30 mouse cellular contexts compared by ENCODE assay signal in the genomic region with DNA sequence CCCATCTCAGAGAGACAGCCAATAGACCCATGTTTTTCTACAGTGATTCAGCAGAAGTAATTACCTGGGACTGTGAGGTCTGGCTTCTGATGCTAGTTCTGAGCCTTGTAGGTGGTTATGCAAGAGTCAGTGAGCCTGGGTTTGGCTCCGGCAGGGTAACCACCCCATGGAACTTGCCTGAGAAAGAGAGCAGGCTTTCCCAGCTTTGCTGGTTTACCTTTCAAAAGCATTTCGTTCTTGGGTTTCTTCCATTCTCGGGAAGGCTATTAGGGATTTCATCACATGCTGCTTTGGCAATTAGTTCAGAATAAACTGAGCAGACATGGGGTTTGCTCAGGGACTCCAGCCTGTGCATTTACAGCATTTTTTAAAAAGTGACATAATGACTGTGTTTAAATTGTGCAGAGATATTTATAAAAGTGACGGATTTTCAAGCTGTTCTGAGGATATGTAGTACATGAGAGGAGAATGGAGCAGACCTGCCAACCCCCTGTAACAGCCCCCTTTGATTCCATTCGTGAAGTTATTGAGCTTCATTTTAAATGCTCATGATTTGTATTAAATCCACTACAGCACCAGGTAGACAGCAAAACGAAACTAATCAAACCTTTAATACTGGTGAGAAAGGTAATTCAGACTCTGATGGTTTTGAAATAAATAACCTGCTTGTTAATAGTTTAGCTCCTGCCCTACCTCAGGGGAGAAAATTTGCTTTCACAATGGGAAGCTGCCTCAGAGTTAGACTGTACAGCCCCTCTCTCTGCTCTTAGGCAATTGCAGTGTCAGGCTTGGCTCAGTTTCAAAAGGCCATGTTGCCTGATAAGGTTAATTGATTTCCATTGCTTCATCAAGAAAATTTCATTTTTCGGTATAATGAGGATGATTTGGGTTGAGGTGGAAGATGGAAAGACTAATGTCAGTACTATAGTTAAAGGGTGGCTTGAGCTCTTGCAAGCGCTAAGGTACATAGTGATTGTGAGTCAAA.
A peak's percentile ranks its signal among the peaks of the same experiment; 100 is the strongest.
DNase-seq lines count a peak whose midpoint lies in the region; ATAC-seq and TF ChIP-seq lines count a peak whose summit lies in the region.
"Had no signal": no experiment of that assay in that cellular context is flagged by ENCODE, and none has a peak within 500 bp of the region (broad histone marks: within the 10 kb centered on the region; RNA-seq: fewer than 3 reads in every experiment).

No protein-coding gene starts in this region.

- intact Hi-C loops in left cerebral cortex, postnatal 25 days (cut with DNase I): no loop called here

- H3K27ac ChIP-seq in forebrain, postnatal 0 days (ENCODE audit: low read depth, low read length): no peak overlapping the region
- H3K27ac ChIP-seq in forebrain, embryonic 11.5 days (ENCODE audit: low read depth, low read length): no peak overlapping the region
- H3K27ac ChIP-seq: embryonic facial prominence, embryonic 12.5 days; forebrain, embryonic 13.5 days; gastrocnemius, adult 2 months; heart, embryonic 13.5 days; hindbrain, embryonic 15.5 days; kidney, embryonic 15.5 days; midbrain, embryonic 12.5 days; neural tube, embryonic 13.5 days had no signal

- TF ChIP-seq CTCF in forebrain, postnatal 0 days (IDR thresholded peaks at IDR 0.05; ENCODE audit: low read depth): no peak

- no peak overlapping the region for H3K9ac ChIP-seq in forebrain, postnatal 0 days
- no peak overlapping the region for H3K9ac ChIP-seq in forebrain, embryonic 11.5 days (ENCODE audit: low read length)
- H3K9ac ChIP-seq: embryonic facial prominence, embryonic 12.5 days; forebrain, embryonic 13.5 days; heart, embryonic 13.5 days; hindbrain, embryonic 15.5 days; kidney, embryonic 15.5 days; midbrain, embryonic 12.5 days; neural tube, embryonic 13.5 days had no signal

- no peaks in the 10 kb centered on the region for H3K27me3 ChIP-seq in forebrain, postnatal 0 days (ENCODE audit: insufficient read depth, low read length)
- no peaks in the 10 kb centered on the region for H3K27me3 ChIP-seq in forebrain, embryonic 11.5 days (ENCODE audit: control insufficient read depth, insufficient read depth, low read length)
- H3K27me3 ChIP-seq: embryonic facial prominence, embryonic 12.5 days; forebrain, embryonic 13.5 days; heart, embryonic 13.5 days; hindbrain, embryonic 15.5 days; kidney, embryonic 15.5 days; megakaryocyte, embryonic 14.5 days; midbrain, embryonic 12.5 days; neural tube, embryonic 13.5 days had no signal

- H3K4me2 ChIP-seq in forebrain, postnatal 0 days (ENCODE audit: low read depth): no peak overlapping the region
- no peak overlapping the region for H3K4me2 ChIP-seq in forebrain, embryonic 11.5 days (ENCODE audit: low read depth, low read length, severe bottlenecking)
- H3K4me2 ChIP-seq: embryonic facial prominence, embryonic 12.5 days; forebrain, embryonic 13.5 days; heart, embryonic 13.5 days; hindbrain, embryonic 15.5 days; kidney, embryonic 15.5 days; midbrain, embryonic 12.5 days; neural tube, embryonic 13.5 days had no signal

- H3K9me3 ChIP-seq in forebrain, postnatal 0 days (ENCODE audit: low read length): no peaks in the 10 kb centered on the region
- H3K9me3 ChIP-seq in forebrain, embryonic 11.5 days (ENCODE audit: control insufficient read depth, low read length): no peaks in the 10 kb centered on the region
- H3K9me3 ChIP-seq: embryonic facial prominence, embryonic 12.5 days; forebrain, embryonic 13.5 days; heart, embryonic 13.5 days; hindbrain, embryonic 15.5 days; kidney, embryonic 15.5 days; midbrain, embryonic 12.5 days; neural tube, embryonic 13.5 days had no signal

- H3K36me3 ChIP-seq in forebrain, postnatal 0 days (ENCODE audit: insufficient read depth): no peaks in the 10 kb centered on the region
- no peaks in the 10 kb centered on the region for H3K36me3 ChIP-seq in forebrain, embryonic 11.5 days (ENCODE audit: control insufficient read depth, insufficient read depth, low read length)
- H3K36me3 ChIP-seq: embryonic facial prominence, embryonic 12.5 days; heart, embryonic 13.5 days; hindbrain, embryonic 15.5 days; kidney, embryonic 15.5 days; midbrain, embryonic 12.5 days; neural tube, embryonic 13.5 days had no signal

- ATAC-seq in forebrain, postnatal 0 days: peak; percentile 51
- no peak for ATAC-seq in forebrain, embryonic 11.5 days (replicated peaks; ENCODE audit: low FRiP score)
- ATAC-seq: forebrain, embryonic 13.5 days; lung, postnatal 0 days had no signal

- H3K4me1 ChIP-seq in forebrain, postnatal 0 days (ENCODE audit: insufficient read depth): no peaks in the 10 kb centered on the region
- no peaks in the 10 kb centered on the region for H3K4me1 ChIP-seq in forebrain, embryonic 11.5 days (replicated peaks; ENCODE audit: control insufficient read depth, insufficient read depth, low read length)
- H3K4me1 ChIP-seq: embryonic facial prominence, embryonic 12.5 days; forebrain, embryonic 13.5 days; heart, embryonic 13.5 days; hindbrain, embryonic 15.5 days; kidney, embryonic 15.5 days; megakaryocyte, embryonic 14.5 days; midbrain, embryonic 12.5 days; neural tube, embryonic 13.5 days had no signal

- 66% methylated on average over 8 of the region's 8 CpGs for WGBS in forebrain, postnatal 0 days
- 81% methylated on average over 8 of the region's 8 CpGs for WGBS in forebrain, embryonic 11.5 days

- no peak overlapping the region for H3K4me3 ChIP-seq in forebrain, postnatal 0 days (ENCODE audit: low read depth, low read length)
- no peak overlapping the region for H3K4me3 ChIP-seq in forebrain, embryonic 11.5 days (ENCODE audit: low read depth, low read length)
- H3K4me3 ChIP-seq: embryonic facial prominence, embryonic 12.5 days; forebrain, embryonic 13.5 days; gastrocnemius, adult 2 months; heart, embryonic 13.5 days; hindbrain, embryonic 15.5 days; kidney, embryonic 15.5 days; megakaryocyte, embryonic 14.5 days; midbrain, embryonic 12.5 days; myocyte; neural tube, embryonic 13.5 days had no signal

- DNase-seq in forebrain, postnatal 0 days: no peak
- DNase-seq in forebrain, embryonic 11.5 days (ENCODE audit: low spot score): no peak
- peak; percentile 21 to 62 for DNase-seq in left cerebral cortex, postnatal 25 days (ENCODE audit: low spot score in 2 of 2)
- no peak for DNase-seq in left cerebral cortex, adult 11 months (ENCODE audit: low spot score)
- DNase-seq in right cerebral cortex, adult 18-20 months: peak; percentile 25
- DNase-seq in right cerebral cortex, postnatal 10 days (ENCODE audit: low spot score in 2 of 2): no peak
- DNase-seq in thymus, postnatal 0 days (ENCODE audit: low spot score): no peak
- DNase-seq in thymus, adult 18-20 months: no peak
- DNase-seq: adrenal gland, postnatal 25 days; cerebellum, adult 2 months; cerebellum, postnatal 25 days; gastrocnemius, adult 2 months; gastrocnemius, postnatal 36 days; heart, postnatal 10 days; kidney, adult 18-20 months; kidney, postnatal 25 days; liver; lung, postnatal 4 days; right cerebral cortex, postnatal 14 days; thymus, postnatal 25 days had no signal

Comparison
In these comparisons a context has a peak if more than half of its experiments do, and no peak if none do; other contexts are left out.
1. DNase-seq: peak in left cerebral cortex, postnatal 25 days (2 of 2) and right cerebral cortex, adult 18-20 months (single experiment); none in forebrain, postnatal 0 days (single experiment), forebrain, embryonic 11.5 days (single experiment), left cerebral cortex, adult 11 months (single experiment), right cerebral cortex, postnatal 10 days (0 of 2), thymus, postnatal 0 days (single experiment) and thymus, adult 18-20 months (0 of 2).